11 mouse cellular contexts compared by ENCODE assay signal in the genomic region with DNA sequence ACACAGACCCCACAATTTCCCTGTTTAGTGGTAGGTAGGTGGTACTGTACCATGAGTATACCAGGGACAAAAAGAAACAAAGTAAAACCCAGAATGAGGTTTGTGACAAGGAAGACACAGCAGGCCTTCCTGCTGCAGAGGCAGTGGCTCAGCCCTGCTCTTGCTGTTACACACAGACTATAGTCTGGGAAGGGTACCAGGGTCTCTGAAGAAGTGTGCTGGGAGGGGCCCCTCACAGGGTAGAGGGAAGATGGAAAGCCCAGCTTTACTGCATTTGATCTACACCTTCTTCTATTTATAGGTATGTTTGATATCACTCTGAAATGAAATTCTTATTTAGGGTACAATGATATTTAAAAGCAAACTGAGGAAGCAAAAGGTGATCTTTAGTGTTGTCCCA. TPM values are rescaled to one million over a fixed set of nuclear protein-coding genes. Genes with fewer than 3 reads are reported as not detected.
A peak's percentile ranks its signal among the peaks of the same experiment; 100 is the strongest.
DNase-seq lines count a peak whose midpoint lies in the region.
"Had no signal": no experiment of that assay in that cellular context is flagged by ENCODE, and none has a peak within 500 bp of the region (broad histone marks: within the 10 kb centered on the region; RNA-seq: fewer than 3 reads in every experiment).

No protein-coding gene starts in this region.

- peak; percentile 37 for DNase-seq in adrenal gland, postnatal 10 days
- no peak for DNase-seq in adrenal gland, adult 8-10 months
- DNase-seq in gastrocnemius, adult 18-20 months (ENCODE audit: low spot score): peak; percentile 13
- DNase-seq in gastrocnemius, postnatal 36 days: no peak
- peak; percentile 48 for DNase-seq in kidney, postnatal 10 days
- DNase-seq in kidney, adult 8-10 months: no peak
- DNase-seq in urinary bladder, postnatal 14 days (ENCODE audit: low spot score): peak; percentile 7
- DNase-seq in urinary bladder, postnatal 36 days (ENCODE audit: low spot score in 2 of 2): no peak
- DNase-seq: kidney, adult 2 months; spleen, adult 18-20 months; thymus, adult 18-20 months had no signal

- intact Hi-C loops in gastrocnemius, postnatal 36 days (cut with DNase I): no loop called here

RNA-seq across cellular contexts. Expression of gene Col10a1, which starts 26.0 kb away (rescaled TPM):
- 1 to 10 TPM in 1 of 2 experiments, under 1 TPM in 1; 0.58 to 2.3 TPM for total RNA-seq in adrenal gland, postnatal 10 days (2021)
- not detected for total RNA-seq in adrenal gland, adult 8-10 months (2022)
- total RNA-seq in gastrocnemius, adult 18-20 months (2021): not detected
- total RNA-seq in gastrocnemius, postnatal 36 days (2021): not detected

RNA-seq across cellular contexts. Expression of gene Nt5dc1, which starts 54.6 kb away (rescaled TPM):
- 10 to 100 TPM; 16.3 to 21.1 TPM for total RNA-seq in adrenal gland, postnatal 10 days (2021)
- total RNA-seq in adrenal gland, adult 8-10 months (2022): 10 to 100 TPM; 19.2 to 27.8 (median 22.3) TPM
- total RNA-seq in gastrocnemius, adult 18-20 months (2021): 1 to 10 TPM; 4.6 to 5.2 TPM
- 1 to 10 TPM; 4.4 to 4.8 TPM for total RNA-seq in gastrocnemius, postnatal 36 days (2021)

Comparison
In these comparisons a context has a peak if more than half of its experiments do, and no peak if none do; other contexts are left out.
1. DNase-seq: peak in adrenal gland, postnatal 10 days (single experiment), gastrocnemius, adult 18-20 months (single experiment), kidney, postnatal 10 days (single experiment) and urinary bladder, postnatal 14 days (single experiment); none in adrenal gland, adult 8-10 months (single experiment), gastrocnemius, postnatal 36 days (0 of 2), kidney, adult 8-10 months (0 of 2) and urinary bladder, postnatal 36 days (0 of 2).